Mouse (Mus musculus): ENCODE data around the gene 2210016L21Rik. TPM values are rescaled to one million over a fixed set of nuclear protein-coding genes. Genes with fewer than 3 reads are reported as not detected.

Gene 2210016L21Rik
- 14.7 and 16.6 TPM in 2 replicates for polyA plus RNA-seq (2011; ENCODE audit: insufficient read length, low read depth, missing spikeins)

DNA sequence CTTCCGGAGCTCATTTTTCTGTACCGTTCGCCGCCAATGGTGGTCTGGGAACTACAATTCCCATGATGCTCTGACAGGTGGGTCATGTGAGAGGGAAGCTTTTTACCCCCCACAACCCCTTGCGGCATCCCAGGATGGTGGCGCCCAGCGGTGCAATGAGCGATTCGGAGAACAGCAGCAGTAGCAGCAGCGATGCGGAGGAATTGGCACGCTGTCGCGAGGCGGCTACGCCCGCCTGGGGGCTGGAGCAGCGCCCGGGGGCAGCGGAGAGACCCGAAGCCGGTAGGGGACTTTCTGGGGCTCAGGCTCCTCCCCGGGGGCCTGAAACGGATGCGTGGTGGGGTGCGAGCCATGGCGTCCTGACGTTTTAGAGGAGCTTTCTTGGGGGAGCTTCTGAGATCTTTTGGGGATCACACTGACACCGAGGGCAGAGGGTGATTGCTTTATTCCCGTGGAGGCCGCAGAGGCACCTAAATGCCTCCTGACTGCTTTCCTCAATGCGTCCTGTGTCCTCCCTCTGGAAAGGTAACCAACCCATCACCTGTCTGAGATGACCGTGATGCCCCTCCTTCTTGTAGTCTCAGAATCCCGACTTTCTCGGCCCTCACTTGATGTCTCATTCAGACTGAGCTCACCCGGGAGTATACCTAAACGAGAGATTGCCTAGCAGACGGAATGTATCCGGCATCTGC is at the start of gene 2210016L21Rik:
Gene 2210016L21Rik (plus strand): TSS at position 85 of the 692 bp plus-strand sequence.
- Histone ChIP-seq H3K4me1 (ENCODE audit: control insufficient read depth, insufficient read depth, low read length) (no peaks in the 10 kb centered on the region), H3K4me3 (ENCODE audit: insufficient read depth, low read length) (peak within 1 kb of the TSS; percentile 98), H3K27ac (ENCODE audit: insufficient read depth, low read length) (no peak within 1 kb of the TSS)
- TF ChIP-seq POLR2A (IDR thresholded peaks at IDR 0.05; ENCODE audit: low read depth, low read length) (peak; percentile 94), CTCF (IDR thresholded peaks at IDR 0.05; ENCODE audit: borderline replicate concordance, insufficient read depth, low read length) (no peak)

DNA sequence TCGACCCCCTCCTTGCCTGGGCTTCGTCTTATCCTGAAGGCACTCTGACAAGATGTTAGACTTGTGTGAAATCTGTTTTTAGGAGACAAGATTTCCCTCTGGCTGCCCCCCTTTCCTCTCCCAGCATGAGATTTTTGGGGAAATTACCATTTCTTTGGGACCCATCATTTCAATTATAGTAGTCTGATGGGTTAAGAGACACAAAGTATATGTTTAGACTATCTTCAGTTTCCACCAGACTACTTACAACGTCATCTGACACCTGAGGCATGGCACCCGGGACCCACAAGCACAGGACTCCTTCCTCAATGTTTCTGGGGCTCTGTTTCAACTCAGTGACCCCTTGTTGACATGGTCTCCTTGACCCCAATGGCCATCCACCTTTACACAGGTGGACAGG is 46.4 kb upstream of the 2210016L21Rik start:
- H3K4me1 ChIP-seq (ENCODE audit: control insufficient read depth, insufficient read depth, low read length), result peaks cover 6% of the 10 kb centered on the region
- H3K27ac ChIP-seq (ENCODE audit: insufficient read depth, low read length), result no peak overlapping the region
- no peak overlapping the region for H3K4me3 ChIP-seq (ENCODE audit: insufficient read depth, low read length)
- no peak for TF ChIP-seq POLR2A (IDR thresholded peaks at IDR 0.05; ENCODE audit: low read depth, low read length)

DNA sequence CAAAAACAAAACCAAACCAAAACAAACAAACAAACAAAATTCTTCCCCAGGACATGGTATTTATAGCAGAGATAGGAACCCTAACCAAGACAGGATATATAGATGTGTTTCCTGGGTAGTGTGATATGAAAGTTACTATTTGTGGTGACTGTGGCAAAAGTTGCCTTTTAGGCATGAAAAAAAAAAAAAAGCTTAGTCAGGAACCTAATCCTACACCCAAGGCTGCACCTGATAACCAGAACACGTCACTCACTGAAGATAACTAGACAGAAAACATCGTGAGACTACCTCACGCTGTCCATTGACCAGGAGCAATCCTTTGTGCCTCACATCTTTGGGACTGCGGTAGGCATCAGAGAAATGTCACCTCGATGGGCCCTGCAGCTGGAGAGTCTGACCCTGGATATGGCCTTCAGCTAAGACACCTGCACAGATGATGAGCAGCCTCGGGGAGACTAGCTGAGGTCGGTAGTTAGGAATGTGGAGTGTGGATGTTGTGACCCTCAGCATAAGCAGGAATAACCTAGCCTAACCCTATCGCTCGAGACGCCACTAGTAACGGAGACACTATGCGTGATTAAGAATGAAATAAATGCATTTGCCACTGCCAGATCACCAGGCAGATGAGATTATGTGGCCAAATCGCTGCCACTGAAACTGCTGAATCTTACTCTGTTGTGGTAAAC is 45.1 kb upstream of the 2210016L21Rik start, which contains the start of gene Oasl2:
Gene Oasl2 (plus strand): TSS at position 249 of the 686 bp plus-strand sequence.
- TF ChIP-seq CTCF (IDR thresholded peaks at IDR 0.05; ENCODE audit: borderline replicate concordance, insufficient read depth, low read length), result no peak
- TF ChIP-seq POLR2A (IDR thresholded peaks at IDR 0.05; ENCODE audit: low read depth, low read length), result no peak
- no peak within 1 kb of the TSS for H3K27ac ChIP-seq (ENCODE audit: insufficient read depth, low read length)
- peak within 1 kb of the TSS; percentile 38 for H3K4me3 ChIP-seq (ENCODE audit: insufficient read depth, low read length)
- H3K4me1 ChIP-seq (ENCODE audit: control insufficient read depth, insufficient read depth, low read length), result peaks cover 6% of the 10 kb centered on the region

DNA sequence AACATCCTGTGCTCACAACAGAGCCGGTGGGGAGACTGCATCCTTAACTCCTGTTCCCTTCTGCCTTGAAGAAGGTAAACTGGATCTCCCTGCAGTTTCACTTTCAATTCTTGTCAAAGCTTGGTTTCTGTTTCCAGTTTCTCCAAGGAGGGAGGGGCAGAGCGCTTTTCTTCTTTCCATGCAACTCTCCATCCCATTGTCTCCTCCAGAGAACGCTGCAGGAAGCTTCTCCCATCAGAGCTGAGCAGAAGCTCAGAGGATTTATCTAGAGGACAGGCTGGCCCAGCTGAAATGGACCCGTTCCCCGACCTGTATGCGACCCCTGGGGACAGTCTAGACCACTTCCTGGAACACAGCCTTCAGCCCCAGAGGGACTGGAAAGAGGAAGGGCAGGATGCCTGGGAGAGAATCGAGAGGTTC is 44.6 kb upstream of the 2210016L21Rik start:
- Histone ChIP-seq H3K4me3 (ENCODE audit: insufficient read depth, low read length) (peak overlapping the region; percentile 38), H3K4me1 (ENCODE audit: control insufficient read depth, insufficient read depth, low read length) (peaks cover 6% of the 10 kb centered on the region), H3K27ac (ENCODE audit: insufficient read depth, low read length) (no peak overlapping the region)
- TF ChIP-seq POLR2A (IDR thresholded peaks at IDR 0.05; ENCODE audit: low read depth, low read length) (no peak), CTCF (IDR thresholded peaks at IDR 0.05; ENCODE audit: borderline replicate concordance, insufficient read depth, low read length) (no peak)

DNA sequence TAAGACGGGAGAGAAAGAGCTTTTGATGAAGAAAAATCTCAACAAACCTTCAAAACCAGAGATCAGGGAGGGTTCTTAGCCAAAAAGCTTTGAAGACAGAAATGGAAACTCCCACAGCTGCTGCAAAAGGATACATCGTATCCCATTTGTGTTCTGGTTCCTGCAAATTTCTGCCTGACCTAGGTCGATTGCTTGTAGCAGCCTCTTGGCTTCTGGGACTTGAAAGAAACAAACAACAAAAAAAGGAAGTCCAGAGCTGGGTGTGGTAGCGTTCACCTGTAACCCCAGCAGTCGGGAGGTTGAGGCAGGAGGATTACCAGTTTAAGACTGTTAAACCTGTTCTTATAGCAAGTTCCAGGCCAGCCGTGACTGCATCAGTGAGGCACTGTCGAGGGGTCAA is 43.1 kb upstream of the 2210016L21Rik start:
- Histone ChIP-seq H3K4me3 (ENCODE audit: insufficient read depth, low read length) (no peak overlapping the region), H3K27ac (ENCODE audit: insufficient read depth, low read length) (no peak overlapping the region)
- TF ChIP-seq CTCF (IDR thresholded peaks at IDR 0.05; ENCODE audit: borderline replicate concordance, insufficient read depth, low read length) (no peak), POLR2A (IDR thresholded peaks at IDR 0.05; ENCODE audit: low read depth, low read length) (no peak)

DNA sequence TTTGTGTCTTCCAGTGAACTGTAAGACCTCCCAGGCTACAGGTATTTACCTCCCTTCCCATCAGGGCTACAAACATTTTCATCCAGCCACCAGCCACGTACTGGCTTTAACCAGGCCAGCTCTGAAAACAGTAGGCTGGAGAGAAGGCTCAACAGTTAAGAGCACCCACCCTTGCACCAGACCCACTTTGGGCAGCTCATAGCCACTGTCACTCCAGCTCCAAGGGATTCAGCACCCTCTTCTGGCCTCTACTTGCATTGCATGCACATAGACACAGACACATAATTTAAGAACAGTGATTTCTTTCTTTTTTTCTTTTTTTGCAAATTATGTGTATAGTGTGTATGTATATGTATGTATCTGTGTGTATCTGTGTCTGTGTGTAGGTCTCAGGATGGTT is 39.5 kb upstream of the 2210016L21Rik start:
- peak; percentile 63; the same call in 1 of the 2 replicates for TF ChIP-seq CTCF (IDR thresholded peaks at IDR 0.05; ENCODE audit: borderline replicate concordance, insufficient read depth, low read length)
- no peak for TF ChIP-seq POLR2A (IDR thresholded peaks at IDR 0.05; ENCODE audit: low read depth, low read length)
- H3K27ac ChIP-seq (ENCODE audit: insufficient read depth, low read length), result no peak overlapping the region
- no peak overlapping the region for H3K4me3 ChIP-seq (ENCODE audit: insufficient read depth, low read length)
- H3K4me1 ChIP-seq (ENCODE audit: control insufficient read depth, insufficient read depth, low read length), result no peaks in the 10 kb centered on the region

More for the DNA sequence above, 43.1 kb upstream of the 2210016L21Rik start:
- H3K4me1 ChIP-seq (ENCODE audit: control insufficient read depth, insufficient read depth, low read length), result peaks cover 6% of the 10 kb centered on the region

DNA sequence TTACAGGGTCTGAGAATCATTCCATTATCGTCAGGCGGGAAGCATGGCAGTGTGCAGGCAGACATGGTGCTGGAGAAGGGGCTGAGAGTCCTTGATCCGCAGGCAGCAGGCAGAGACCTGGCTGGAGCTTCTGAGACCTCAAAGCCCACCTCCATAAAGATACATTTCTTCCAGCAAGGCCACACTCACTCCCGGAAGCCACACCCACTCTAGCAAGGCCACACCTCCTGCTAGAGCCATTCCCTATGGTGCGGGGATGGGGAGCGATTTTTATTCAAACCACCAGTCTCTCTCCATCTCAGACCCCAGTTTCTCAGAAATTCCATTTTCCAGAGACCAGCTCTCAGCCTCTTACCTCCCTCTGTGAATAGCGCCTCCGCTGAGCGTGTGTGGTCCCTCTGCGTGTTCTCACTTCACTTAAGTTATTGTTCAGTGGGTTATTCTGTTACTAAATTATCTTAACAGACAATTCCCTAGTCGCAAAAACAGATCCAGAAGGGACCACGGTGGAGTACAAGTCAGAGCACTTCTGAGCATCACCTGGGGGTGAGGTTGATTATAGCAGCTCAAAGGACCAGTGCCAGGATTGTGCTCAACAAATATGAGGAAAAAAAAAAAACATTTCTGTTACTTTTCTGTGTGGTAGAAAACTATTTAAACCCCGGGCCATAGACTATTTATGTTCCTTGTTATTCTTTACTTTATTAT is 33.2 kb upstream of the 2210016L21Rik start:
- TF ChIP-seq CTCF (IDR thresholded peaks at IDR 0.05; ENCODE audit: borderline replicate concordance, insufficient read depth, low read length) (no peak), POLR2A (IDR thresholded peaks at IDR 0.05; ENCODE audit: low read depth, low read length) (no peak)
- H3K27ac ChIP-seq (ENCODE audit: insufficient read depth, low read length), result no peak overlapping the region
- H3K4me1 ChIP-seq (ENCODE audit: control insufficient read depth, insufficient read depth, low read length), result peaks cover 3% of the 10 kb centered on the region; the same call in 1 of the 2 replicates
- no peak overlapping the region for H3K4me3 ChIP-seq (ENCODE audit: insufficient read depth, low read length)

DNA sequence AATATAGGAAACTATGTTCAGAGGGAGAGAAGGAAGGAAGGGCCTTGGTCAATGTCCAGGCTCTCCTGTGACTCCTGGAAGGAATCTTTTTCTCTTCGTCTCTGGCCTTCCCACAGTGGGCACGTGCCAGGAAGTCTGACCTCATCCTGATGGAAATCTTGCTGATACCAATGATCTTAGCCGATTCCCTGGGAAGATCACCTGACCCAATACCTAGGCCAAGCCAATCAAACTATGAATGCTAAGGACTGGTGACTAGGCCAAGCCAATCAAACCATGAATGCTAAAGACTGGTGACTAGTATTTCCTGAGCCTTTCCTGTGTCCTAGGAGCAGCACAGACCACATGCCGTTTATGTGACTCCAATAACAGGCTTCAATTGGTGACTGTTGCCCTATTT is 28.3 kb upstream of the 2210016L21Rik start:
- no peak for TF ChIP-seq POLR2A (IDR thresholded peaks at IDR 0.05; ENCODE audit: low read depth, low read length)
- TF ChIP-seq CTCF (IDR thresholded peaks at IDR 0.05; ENCODE audit: borderline replicate concordance, insufficient read depth, low read length), result no peak
- Histone ChIP-seq H3K4me3 (ENCODE audit: insufficient read depth, low read length) (no peak overlapping the region), H3K27ac (ENCODE audit: insufficient read depth, low read length) (no peak overlapping the region), H3K4me1 (ENCODE audit: control insufficient read depth, insufficient read depth, low read length) (peaks cover 3% of the 10 kb centered on the region; the same call in 1 of the 2 replicates)

DNA sequence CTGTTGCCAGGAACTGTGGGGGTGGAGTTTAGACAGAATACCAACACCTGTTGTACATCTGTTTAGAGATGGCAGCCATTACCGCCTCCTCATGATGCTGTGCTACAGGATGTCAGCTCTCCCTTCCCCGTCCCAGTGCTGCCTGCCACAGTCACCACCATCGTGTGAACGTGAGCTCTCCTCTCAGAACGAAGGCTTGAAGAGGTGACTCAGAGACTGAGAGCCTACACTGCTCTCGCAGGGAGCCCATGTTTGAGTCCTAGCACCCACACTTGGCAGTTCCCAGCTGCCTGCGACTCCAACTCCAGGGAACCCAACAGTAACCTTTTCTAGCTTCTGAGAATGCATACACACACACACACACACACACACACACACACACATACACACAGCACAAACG is 27.1 kb upstream of the 2210016L21Rik start:
- H3K4me1 ChIP-seq (ENCODE audit: control insufficient read depth, insufficient read depth, low read length), result peaks cover 3% of the 10 kb centered on the region; the same call in 1 of the 2 replicates
- H3K27ac ChIP-seq (ENCODE audit: insufficient read depth, low read length), result no peak overlapping the region
- H3K4me3 ChIP-seq (ENCODE audit: insufficient read depth, low read length), result no peak overlapping the region
- TF ChIP-seq POLR2A (IDR thresholded peaks at IDR 0.05; ENCODE audit: low read depth, low read length) (no peak), CTCF (IDR thresholded peaks at IDR 0.05; ENCODE audit: borderline replicate concordance, insufficient read depth, low read length) (no peak)

Measured in embryonic fibroblast, embryonic 13.5 days (primary cell).